Mouse (Mus musculus): ENCODE results near the gene Mrto4. TPM values are rescaled to one million over a fixed set of nuclear protein-coding genes. Genes with fewer than 3 reads are reported as not detected.

Mrto4 gene
- polyA plus RNA-seq, 1 experiment from 2014 or later = 178 TPM

DNA sequence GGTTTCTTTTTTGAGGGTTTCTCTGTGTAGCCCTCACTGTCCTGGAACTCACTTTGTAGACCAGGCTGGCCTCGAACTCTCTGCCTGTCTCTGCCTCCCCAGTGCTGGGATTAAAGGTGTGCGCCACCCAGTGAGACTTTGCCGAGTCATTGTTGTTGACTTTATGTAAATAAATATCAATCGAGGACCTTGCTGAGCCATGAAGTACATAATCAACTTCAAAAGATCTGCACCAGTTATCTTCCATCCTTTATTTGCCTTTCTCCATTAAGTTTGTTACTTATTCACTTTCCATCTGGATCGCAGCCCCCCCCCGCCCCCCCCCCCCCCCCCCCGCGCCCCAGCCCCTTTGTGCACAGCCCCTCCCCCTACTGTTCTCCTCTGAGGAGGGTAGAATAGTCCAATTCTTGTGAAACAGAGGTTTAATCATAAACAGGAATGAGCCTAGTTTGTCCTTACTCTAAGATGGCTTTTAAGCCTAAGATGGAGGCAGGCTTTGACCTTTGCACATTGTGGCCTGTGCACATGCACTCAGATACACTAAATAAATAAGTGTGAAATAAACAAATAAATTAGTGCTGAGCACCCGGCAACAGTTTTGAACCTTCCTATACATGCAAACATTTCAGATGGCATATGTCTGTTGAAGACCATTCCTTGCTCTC, 17.6 kb downstream of the Mrto4 start:
- WGBS = 71% methylated on average over 8 of the region's 9 CpGs
- no peak for DNase-seq (ENCODE audit: low spot score)
- Histone ChIP-seq H3K36me3 (no peaks in the 10 kb centered on the region), H3K4me3 (no peak overlapping the region), H3K27ac (no peak overlapping the region), H3K4me1 (peaks cover 12% of the 10 kb centered on the region), H3K27me3 (ENCODE audit: low read depth, poor library complexity, severe bottlenecking) (peaks cover 44% of the 10 kb centered on the region), H3K9me3 (replicated peaks) (no peaks in the 10 kb centered on the region)

- peaks cover 20% of the 10 kb centered on the region; the same call in 1 of the 2 replicates for H3K27me3 ChIP-seq (ENCODE audit: low read depth, poor library complexity, severe bottlenecking)
- no peaks in the 10 kb centered on the region for H3K9me3 ChIP-seq (replicated peaks)
- peak overlapping the region; percentile 44 for H3K4me3 ChIP-seq
- no peaks in the 10 kb centered on the region for H3K36me3 ChIP-seq
- DNase-seq (ENCODE audit: low spot score) = peak; percentile 78
- 11% methylated on average over 10 of the region's 10 CpGs for WGBS
- H3K27ac ChIP-seq = no peak overlapping the region
- peaks cover 6% of the 10 kb centered on the region; the same call in 1 of the 2 replicates for H3K4me1 ChIP-seq
These were observed 21.8 kb downstream of the Mrto4 start for GRCm38 (mm10) chr4:139330605-139331004.

GRCm38 (mm10) chr4:139319740-139320139, 32.6 kb downstream of the Mrto4 start:
- no peaks in the 10 kb centered on the region for H3K27me3 ChIP-seq (ENCODE audit: low read depth, poor library complexity, severe bottlenecking)
- no peaks in the 10 kb centered on the region for H3K9me3 ChIP-seq (replicated peaks)
- no peak for DNase-seq (ENCODE audit: low spot score)
- peaks cover 52% of the 10 kb centered on the region for H3K36me3 ChIP-seq
- WGBS = 95% methylated on average over 4 of the region's 4 CpGs
- no peaks in the 10 kb centered on the region for H3K4me1 ChIP-seq
- no peak overlapping the region for H3K4me3 ChIP-seq
- no peak overlapping the region for H3K27ac ChIP-seq

- no peaks in the 10 kb centered on the region for H3K27me3 ChIP-seq (ENCODE audit: low read depth, poor library complexity, severe bottlenecking)
- H3K36me3 ChIP-seq = peaks cover 63% of the 10 kb centered on the region
- H3K4me3 ChIP-seq = no peak overlapping the region
- H3K9me3 ChIP-seq (replicated peaks) = no peaks in the 10 kb centered on the region
- no peak for DNase-seq (ENCODE audit: low spot score)
- H3K27ac ChIP-seq = no peak overlapping the region
- 93% methylated on average over 11 of the region's 11 CpGs for WGBS
- no peaks in the 10 kb centered on the region for H3K4me1 ChIP-seq
These were observed 33.9 kb downstream of the Mrto4 start for GRCm38 (mm10) chr4:139318449-139318848.

GRCm38 (mm10) chr4:139312632-139313031, 39.7 kb downstream of the Mrto4 start:
- 60% methylated on average over 4 of the region's 4 CpGs for WGBS
- H3K36me3 ChIP-seq = peaks cover 38% of the 10 kb centered on the region
- H3K4me1 ChIP-seq = peaks cover 31% of the 10 kb centered on the region
- peaks cover 19% of the 10 kb centered on the region for H3K27me3 ChIP-seq (ENCODE audit: low read depth, poor library complexity, severe bottlenecking)
- H3K9me3 ChIP-seq (replicated peaks) = no peaks in the 10 kb centered on the region
- no peak overlapping the region for H3K27ac ChIP-seq
- no peak for DNase-seq (ENCODE audit: low spot score)
- H3K4me3 ChIP-seq = no peak overlapping the region

GRCm38 (mm10) chr4:139311707-139312106, 40.7 kb downstream of the Mrto4 start:
- Histone ChIP-seq H3K4me3 (peak overlapping the region; percentile 96), H3K4me1 (peaks cover 31% of the 10 kb centered on the region), H3K36me3 (peaks cover 29% of the 10 kb centered on the region), H3K27ac (peak overlapping the region; percentile 95), H3K27me3 (ENCODE audit: low read depth, poor library complexity, severe bottlenecking) (peaks cover 19% of the 10 kb centered on the region), H3K9me3 (replicated peaks) (no peaks in the 10 kb centered on the region)
- WGBS = 30% methylated on average over 14 of the region's 14 CpGs
- no peak for DNase-seq (ENCODE audit: low spot score)

DNA sequence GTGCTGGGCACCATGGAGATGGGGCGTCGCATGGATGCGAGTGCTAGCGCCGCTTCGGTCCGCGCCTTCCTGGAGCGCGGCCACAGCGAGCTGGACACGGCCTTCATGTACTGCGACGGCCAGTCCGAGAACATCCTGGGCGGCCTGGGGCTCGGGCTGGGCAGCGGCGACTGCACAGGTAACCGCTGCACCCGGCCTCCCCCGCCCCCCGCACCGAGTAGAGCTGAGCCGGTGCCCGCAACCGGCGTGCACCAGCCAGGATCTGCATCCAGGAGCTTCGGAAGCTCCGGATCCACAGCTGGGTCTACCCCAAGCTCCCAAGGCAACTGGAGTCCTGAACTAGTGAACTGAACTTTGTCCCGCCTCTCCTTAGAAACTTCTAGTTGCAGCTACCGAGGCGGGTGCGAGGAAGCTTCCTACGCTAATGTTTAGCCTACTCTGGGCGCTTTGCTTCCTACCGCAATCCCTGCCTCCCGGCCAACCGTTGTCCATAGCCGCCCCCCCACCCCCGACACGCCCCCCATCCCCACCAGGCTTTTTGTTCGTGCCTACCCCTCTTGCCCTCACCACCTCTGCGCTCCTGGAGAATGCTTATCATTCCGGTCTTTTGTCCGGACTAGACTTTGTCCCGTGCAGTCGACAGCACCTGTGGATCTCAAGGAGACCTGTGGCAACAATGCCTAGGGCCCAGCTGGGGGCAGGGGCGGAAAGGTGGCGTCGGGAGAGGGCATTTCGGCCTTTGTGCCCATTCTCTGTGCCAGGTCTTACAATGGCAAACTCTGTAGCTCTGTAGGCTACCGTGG, 41.3 kb downstream of the Mrto4 start:
- no peak for DNase-seq (ENCODE audit: low spot score)
- H3K36me3 ChIP-seq = peaks cover 30% of the 10 kb centered on the region
- H3K27ac ChIP-seq = peak overlapping the region; percentile 95
- under 1% methylated on average over 53 of the region's 53 CpGs for WGBS
- H3K27me3 ChIP-seq (ENCODE audit: low read depth, poor library complexity, severe bottlenecking) = peaks cover 19% of the 10 kb centered on the region
- peaks cover 33% of the 10 kb centered on the region for H3K4me1 ChIP-seq
- no peaks in the 10 kb centered on the region for H3K9me3 ChIP-seq (replicated peaks)
- peak overlapping the region; percentile 96 for H3K4me3 ChIP-seq

DNA sequence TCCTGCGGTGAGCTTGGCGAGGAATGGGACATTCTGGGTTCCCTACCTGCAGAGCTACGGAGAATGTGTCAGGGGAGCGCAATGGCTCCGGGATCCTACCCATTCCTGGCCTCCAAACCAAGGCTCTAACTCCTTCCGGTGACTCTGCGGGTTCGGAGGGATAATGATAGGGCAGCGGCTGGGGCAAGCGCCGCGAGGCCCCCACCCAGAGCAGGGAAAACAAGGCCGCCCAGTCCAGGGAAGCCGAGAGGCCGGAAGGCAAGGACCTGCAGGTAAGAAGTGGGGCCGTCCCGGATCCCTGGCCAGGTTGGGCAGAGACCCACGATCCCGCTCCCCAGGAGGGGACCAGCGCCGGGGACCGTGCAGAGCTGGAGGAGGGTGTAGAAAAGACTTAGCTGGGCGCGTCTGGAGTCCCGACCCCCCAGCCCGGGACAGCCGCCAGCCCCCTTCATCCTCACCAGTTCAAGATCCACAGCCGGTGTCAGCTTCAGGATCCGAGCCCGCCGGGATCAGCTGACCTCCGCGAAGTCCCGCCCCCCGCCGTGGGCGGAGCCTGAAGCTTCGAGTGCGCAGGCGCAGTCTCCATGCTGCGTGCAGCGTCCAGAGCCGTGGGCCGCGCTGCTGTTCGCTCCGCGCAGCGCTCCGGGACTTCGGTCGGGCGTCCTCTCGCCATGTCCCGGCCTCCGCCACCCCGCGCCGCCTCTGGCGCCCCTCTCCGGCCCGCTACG, 42.0 kb downstream of the Mrto4 start, which contains the start of the genes Pqlc2 and Akr7a5:
Pqlc2 (minus strand) TSS at position 538 of the 728 bp plus-strand sequence.
Akr7a5 (plus strand) TSS at position 574 of the 728 bp plus-strand sequence.
- under 1% methylated on average over 63 of the region's 63 CpGs for WGBS
- DNase-seq (ENCODE audit: low spot score) = peak; percentile 99
- Histone ChIP-seq H3K27ac (peak within 1 kb of the TSS; percentile 95), H3K9me3 (replicated peaks) (no peaks in the 10 kb centered on the region), H3K36me3 (peaks cover 28% of the 10 kb centered on the region), H3K4me1 (peaks cover 39% of the 10 kb centered on the region), H3K27me3 (ENCODE audit: low read depth, poor library complexity, severe bottlenecking) (peaks cover 19% of the 10 kb centered on the region), H3K4me3 (peak within 1 kb of the TSS; percentile 96)

DNA sequence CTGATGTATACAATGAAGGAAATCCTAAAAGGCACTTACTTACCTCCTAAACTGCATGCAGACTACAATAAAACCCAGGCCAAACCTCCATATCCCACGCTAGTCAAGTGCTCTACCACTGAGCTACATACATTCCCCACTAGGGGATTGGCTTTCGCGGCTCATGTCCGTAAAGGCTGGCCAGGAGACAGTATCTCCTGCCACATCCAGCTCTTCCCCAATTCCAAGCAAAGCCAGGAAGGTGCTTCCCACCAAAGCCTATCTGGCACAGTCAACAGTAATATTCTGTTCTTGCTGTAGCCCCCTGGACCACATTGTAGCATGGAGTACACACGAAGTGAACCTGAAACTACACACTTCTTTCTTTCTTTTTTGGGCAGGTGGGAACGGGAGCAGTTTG, 42.7 kb downstream of the Mrto4 start:
- peak overlapping the region; percentile 95; the same call in 1 of the 2 replicates for H3K27ac ChIP-seq
- WGBS = 21% methylated on average over 6 of the region's 6 CpGs
- H3K27me3 ChIP-seq (ENCODE audit: low read depth, poor library complexity, severe bottlenecking) = peaks cover 19% of the 10 kb centered on the region
- no peak for DNase-seq (ENCODE audit: low spot score)
- H3K9me3 ChIP-seq (replicated peaks) = no peaks in the 10 kb centered on the region
- peaks cover 28% of the 10 kb centered on the region for H3K36me3 ChIP-seq
- H3K4me1 ChIP-seq = peaks cover 39% of the 10 kb centered on the region
- peak overlapping the region; percentile 96 for H3K4me3 ChIP-seq

- peaks cover 24% of the 10 kb centered on the region for H3K36me3 ChIP-seq
- DNase-seq (ENCODE audit: low spot score) = no peak
- no peaks in the 10 kb centered on the region for H3K9me3 ChIP-seq (replicated peaks)
- H3K4me3 ChIP-seq = no peak overlapping the region
- 84% methylated on average over 5 of the region's 5 CpGs for WGBS
- peaks cover 41% of the 10 kb centered on the region for H3K4me1 ChIP-seq
- no peak overlapping the region for H3K27ac ChIP-seq
- peaks cover 19% of the 10 kb centered on the region for H3K27me3 ChIP-seq (ENCODE audit: low read depth, poor library complexity, severe bottlenecking)
These were observed 44.5 kb downstream of the Mrto4 start for GRCm38 (mm10) chr4:139307916-139308315.

DNA sequence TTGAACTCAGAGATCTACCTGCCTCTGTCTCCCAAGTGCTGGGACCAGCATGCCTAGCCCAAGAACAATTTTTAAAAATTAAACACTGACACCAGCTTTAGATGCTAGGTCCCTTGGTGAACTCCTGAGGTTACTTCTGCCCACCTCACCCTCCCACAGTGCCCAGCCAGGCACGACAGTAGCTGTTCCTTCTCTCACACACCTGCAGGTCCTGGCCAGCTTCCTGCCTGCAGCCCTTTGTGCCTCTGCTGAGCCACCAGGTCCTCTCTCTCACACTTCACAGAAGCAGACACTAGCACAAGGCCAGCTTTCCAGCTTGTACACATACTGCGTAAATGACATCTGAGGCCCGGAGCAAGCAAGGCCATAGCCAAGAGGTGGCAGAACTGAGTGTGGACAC, 46.9 kb downstream of the Mrto4 start:
- Histone ChIP-seq H3K4me1 (peaks cover 25% of the 10 kb centered on the region), H3K27ac (no peak overlapping the region), H3K9me3 (replicated peaks) (no peaks in the 10 kb centered on the region), H3K4me3 (no peak overlapping the region), H3K27me3 (ENCODE audit: low read depth, poor library complexity, severe bottlenecking) (peaks cover 19% of the 10 kb centered on the region), H3K36me3 (peaks cover 44% of the 10 kb centered on the region)
- DNase-seq (ENCODE audit: low spot score) = no peak
- WGBS = 95% methylated on average over 3 of the region's 3 CpGs

DNA sequence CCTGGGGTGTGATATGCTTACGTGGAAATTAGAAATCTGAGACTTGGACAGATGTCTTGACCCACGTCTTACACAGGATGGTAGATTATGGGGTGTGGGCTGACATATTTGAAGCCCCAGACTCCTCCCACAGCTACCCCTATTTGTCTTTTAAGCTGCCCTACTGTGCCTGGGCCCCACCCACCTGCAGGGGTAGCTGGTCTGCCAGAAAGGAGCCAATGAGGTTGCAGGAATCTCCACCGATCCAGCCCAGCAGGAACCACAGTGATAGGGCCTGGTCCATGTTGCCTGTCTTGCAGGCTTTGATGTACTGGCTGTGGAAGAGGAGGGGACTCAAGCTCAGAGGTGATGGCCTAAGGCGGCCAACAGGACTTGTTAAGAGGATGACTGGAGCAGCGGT, 50.1 kb downstream of the Mrto4 start:
- no peak for DNase-seq (ENCODE audit: low spot score)
- no peak overlapping the region for H3K27ac ChIP-seq
- H3K27me3 ChIP-seq (ENCODE audit: low read depth, poor library complexity, severe bottlenecking) = no peaks in the 10 kb centered on the region
- WGBS = 43% methylated on average over 5 of the region's 5 CpGs
- H3K9me3 ChIP-seq (replicated peaks) = no peaks in the 10 kb centered on the region
- peaks cover 68% of the 10 kb centered on the region for H3K36me3 ChIP-seq
- H3K4me3 ChIP-seq = no peak overlapping the region
- H3K4me1 ChIP-seq = peaks cover 15% of the 10 kb centered on the region
